Mouse (Mus musculus): ENCODE results near the gene Ptprcap. TPM values are rescaled to one million over a fixed set of nuclear protein-coding genes. Genes with fewer than 3 reads are reported as not detected.
A peak's percentile ranks its signal among the peaks of the same experiment; 100 is the strongest.
"Not testable (repeated sequence)": the region's sequence is repeated elsewhere in the genome, so short reads cannot be mapped to it uniquely, and the experiment has no call there.

Gene Ptprcap
- total and polyA plus RNA-seq, 2 experiments = 1.7 to 8.2 TPM

DNA sequence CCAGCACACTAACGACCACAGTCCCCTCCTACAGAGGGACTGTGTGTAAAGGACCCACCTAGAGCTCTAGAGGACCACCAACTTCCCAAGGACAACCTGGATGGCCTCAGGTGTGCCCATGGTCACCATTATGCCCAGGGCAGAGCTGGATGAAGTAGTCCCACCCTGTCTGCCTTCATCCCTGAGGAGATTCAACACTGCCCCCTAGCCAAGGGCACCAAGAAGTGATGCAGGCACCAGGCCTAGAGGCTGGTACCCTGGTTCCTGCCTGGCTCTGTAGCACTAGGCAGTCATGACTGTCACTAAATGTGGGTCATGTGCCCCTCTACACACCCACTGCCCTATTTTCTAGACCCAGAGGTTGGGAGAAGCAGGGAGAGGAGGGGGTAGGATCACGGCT, 21.6 kb upstream of the Ptprcap start:
- no peaks in the 10 kb centered on the region; the same call in 1 of the 2 replicates for H3K36me3 ChIP-seq (ENCODE audit: control insufficient read depth, insufficient read depth, low read length)
- TF ChIP-seq CTCF (IDR thresholded peaks at IDR 0.05; ENCODE audit: low read depth, low read length) (no peak), POLR2A (IDR thresholded peaks at IDR 0.05; ENCODE audit: extremely low read depth, insufficient read depth, low read length) (no peak)
- no peak overlapping the region for H3K9ac ChIP-seq (ENCODE audit: low read depth, low read length)
- DNase-seq (ENCODE audit: extremely low read depth, low read depth, low spot score) = no peak
- H3K79me2 ChIP-seq (ENCODE audit: control insufficient read depth, insufficient read depth, low read length) = no peaks in the 10 kb centered on the region
- WGBS = 95% methylated on average over 2 of the region's 2 CpGs
- H3K27me3 ChIP-seq (ENCODE audit: control insufficient read depth, insufficient read depth, low read length) = no peaks in the 10 kb centered on the region
- H3K4me1 ChIP-seq (ENCODE audit: control insufficient read depth, insufficient read depth, low read length) = peaks cover 10% of the 10 kb centered on the region
- H3K27ac ChIP-seq (replicated peaks; ENCODE audit: insufficient read depth, low read depth, low read length) = no peak overlapping the region
- no peak overlapping the region for H3K4me3 ChIP-seq (ENCODE audit: insufficient read depth, low read depth, low read length)

DNA sequence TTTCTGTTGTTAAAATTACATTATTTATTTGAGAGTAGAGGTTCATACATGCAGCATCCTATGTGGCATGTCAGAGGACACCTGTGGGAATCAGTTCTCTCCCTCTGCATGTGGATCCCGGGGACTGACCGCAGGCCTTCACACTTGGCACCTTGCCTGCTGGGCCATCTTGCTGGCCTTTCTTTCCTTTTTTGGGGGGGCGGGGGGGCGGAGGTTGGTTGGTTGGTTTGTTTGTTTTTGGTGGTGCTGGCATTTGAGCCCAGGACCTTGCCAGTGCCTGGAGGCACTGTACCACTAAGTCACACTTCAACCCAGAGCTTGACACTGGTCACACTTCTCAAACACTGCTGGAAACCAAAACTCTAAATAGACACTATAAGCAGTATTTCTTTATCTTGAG, 19.1 kb upstream of the Ptprcap start:
- peak; percentile 60 for DNase-seq (ENCODE audit: extremely low read depth, low read depth, low spot score)
- WGBS = 28% methylated on average over 4 of the region's 4 CpGs
- H3K79me2 ChIP-seq (ENCODE audit: control insufficient read depth, insufficient read depth, low read length) = no peaks in the 10 kb centered on the region
- TF ChIP-seq POLR2A (IDR thresholded peaks at IDR 0.05; ENCODE audit: extremely low read depth, insufficient read depth, low read length) (no peak), CTCF (IDR thresholded peaks at IDR 0.05; ENCODE audit: low read depth, low read length) (no peak)
- H3K27ac ChIP-seq (replicated peaks; ENCODE audit: insufficient read depth, low read depth, low read length) = peak overlapping the region; percentile 79
- H3K36me3 ChIP-seq (ENCODE audit: control insufficient read depth, insufficient read depth, low read length) = no peaks in the 10 kb centered on the region; the same call in 1 of the 2 replicates
- H3K4me1 ChIP-seq (ENCODE audit: control insufficient read depth, insufficient read depth, low read length) = peaks cover 9% of the 10 kb centered on the region
- H3K27me3 ChIP-seq (ENCODE audit: control insufficient read depth, insufficient read depth, low read length) = no peaks in the 10 kb centered on the region
- no peak overlapping the region for H3K9ac ChIP-seq (ENCODE audit: low read depth, low read length)
- no peak overlapping the region for H3K4me3 ChIP-seq (ENCODE audit: insufficient read depth, low read depth, low read length)

DNA sequence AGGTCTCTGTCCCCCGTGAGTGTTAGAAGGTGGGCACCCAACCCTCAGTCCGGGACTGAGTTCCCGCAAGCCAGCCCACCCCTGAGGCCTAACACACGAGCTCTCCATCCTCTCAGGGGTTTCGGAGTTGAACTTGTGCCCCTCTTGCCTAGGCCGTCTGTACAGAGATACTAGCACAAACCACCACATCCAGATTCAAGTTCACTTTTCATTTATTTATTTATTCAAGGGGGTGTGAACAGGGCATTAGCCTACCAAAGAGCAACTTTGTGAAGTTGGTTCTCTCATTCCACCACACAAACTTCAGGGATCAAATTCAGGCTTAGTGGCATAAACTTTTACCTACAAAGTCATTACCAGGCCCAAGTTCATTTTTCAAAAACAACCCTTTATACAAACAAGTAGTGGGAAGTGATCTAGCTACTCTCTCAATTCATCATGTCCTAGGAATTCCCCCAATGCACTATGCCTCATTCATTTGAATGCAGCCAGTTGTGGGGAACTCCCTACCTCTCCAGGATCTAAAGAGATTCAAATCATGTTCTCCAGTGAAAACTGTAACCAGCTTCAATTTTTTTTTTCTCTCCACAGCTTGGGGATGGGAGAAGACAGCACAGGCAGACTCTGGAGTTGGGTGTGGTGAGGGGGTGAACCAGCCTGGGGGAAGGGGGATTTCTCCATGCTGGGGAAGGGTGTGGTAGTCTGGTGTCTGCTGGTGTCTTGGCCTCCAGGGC, 18.0 kb upstream of the Ptprcap start:
- H3K27ac ChIP-seq (replicated peaks; ENCODE audit: insufficient read depth, low read depth, low read length) = peak overlapping the region; percentile 79
- not testable (repeated sequence) for H3K36me3 ChIP-seq (ENCODE audit: control insufficient read depth, insufficient read depth, low read length); H3K4me3 ChIP-seq (ENCODE audit: insufficient read depth, low read depth, low read length); H3K27me3 ChIP-seq (ENCODE audit: control insufficient read depth, insufficient read depth, low read length); H3K9ac ChIP-seq (ENCODE audit: low read depth, low read length); H3K79me2 ChIP-seq (ENCODE audit: control insufficient read depth, insufficient read depth, low read length); H3K4me1 ChIP-seq (ENCODE audit: control insufficient read depth, insufficient read depth, low read length)
- peak; percentile 71 for DNase-seq (ENCODE audit: extremely low read depth, low read depth, low spot score)
- WGBS = 68% methylated on average over 6 of the region's 6 CpGs

DNA sequence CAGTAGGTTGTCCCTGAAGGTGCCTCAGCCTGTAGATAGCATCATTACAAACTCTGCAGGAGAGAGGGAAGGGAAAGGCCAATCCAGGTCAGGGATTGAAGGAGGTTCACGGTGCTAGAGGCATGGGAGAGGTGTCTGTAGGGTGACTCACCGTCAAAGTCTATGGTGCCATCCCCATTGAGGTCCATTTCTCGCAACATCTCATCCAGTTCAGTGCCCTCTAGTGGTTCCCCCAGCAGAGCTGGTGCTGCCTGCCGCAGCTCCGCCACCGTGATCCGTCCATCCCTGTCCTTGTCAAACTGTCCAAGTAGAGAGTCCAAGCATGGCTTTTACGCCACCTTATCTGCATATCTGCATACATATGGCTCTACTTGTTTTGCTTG, 17.4 kb upstream of the Ptprcap start:
- WGBS = 25% methylated on average over 8 of the region's 8 CpGs
- H3K36me3 ChIP-seq (ENCODE audit: control insufficient read depth, insufficient read depth, low read length); H3K79me2 ChIP-seq (ENCODE audit: control insufficient read depth, insufficient read depth, low read length); H3K9ac ChIP-seq (ENCODE audit: low read depth, low read length); H3K4me3 ChIP-seq (ENCODE audit: insufficient read depth, low read depth, low read length); H3K27me3 ChIP-seq (ENCODE audit: control insufficient read depth, insufficient read depth, low read length); DNase-seq (ENCODE audit: extremely low read depth, low read depth, low spot score); H3K4me1 ChIP-seq (ENCODE audit: control insufficient read depth, insufficient read depth, low read length): not testable (repeated sequence)
- TF ChIP-seq CTCF (IDR thresholded peaks at IDR 0.05; ENCODE audit: low read depth, low read length) = peak; percentile 37; the same call in 1 of the 2 replicates
- peak overlapping the region; percentile 47 for H3K27ac ChIP-seq (replicated peaks; ENCODE audit: insufficient read depth, low read depth, low read length)

DNA sequence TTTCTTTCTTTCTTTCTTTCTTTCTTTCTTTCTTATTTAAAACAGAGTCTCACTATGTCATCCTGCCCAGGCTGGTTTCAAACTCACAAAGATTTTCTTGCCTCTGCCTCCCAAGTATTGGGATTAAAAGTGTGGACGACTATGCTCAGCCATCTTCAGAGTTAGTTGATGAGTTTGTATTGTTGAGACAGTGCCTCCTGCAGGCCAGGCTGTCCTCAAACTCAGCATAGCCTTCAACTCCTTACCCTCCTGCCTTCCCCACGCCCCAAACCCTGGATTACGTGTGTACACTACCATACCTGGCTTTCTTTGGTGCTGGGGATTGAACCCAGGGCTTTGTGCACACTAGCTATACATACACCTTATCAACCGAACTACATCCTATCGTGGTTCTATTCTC, 16.9 kb upstream of the Ptprcap start:
- no peak overlapping the region for H3K27ac ChIP-seq (replicated peaks; ENCODE audit: insufficient read depth, low read depth, low read length)
- H3K9ac ChIP-seq (ENCODE audit: low read depth, low read length) = no peak overlapping the region
- peaks cover 9% of the 10 kb centered on the region for H3K4me1 ChIP-seq (ENCODE audit: control insufficient read depth, insufficient read depth, low read length)
- 93% methylated on average over 5 of the region's 5 CpGs for WGBS
- TF ChIP-seq CTCF (IDR thresholded peaks at IDR 0.05; ENCODE audit: low read depth, low read length) = no peak
- no peak for DNase-seq (ENCODE audit: extremely low read depth, low read depth, low spot score)
- H3K4me3 ChIP-seq (ENCODE audit: insufficient read depth, low read depth, low read length) = no peak overlapping the region
- no peaks in the 10 kb centered on the region for H3K27me3 ChIP-seq (ENCODE audit: control insufficient read depth, insufficient read depth, low read length)
- no peaks in the 10 kb centered on the region; the same call in 1 of the 2 replicates for H3K36me3 ChIP-seq (ENCODE audit: control insufficient read depth, insufficient read depth, low read length)
- no peaks in the 10 kb centered on the region for H3K79me2 ChIP-seq (ENCODE audit: control insufficient read depth, insufficient read depth, low read length)

DNA sequence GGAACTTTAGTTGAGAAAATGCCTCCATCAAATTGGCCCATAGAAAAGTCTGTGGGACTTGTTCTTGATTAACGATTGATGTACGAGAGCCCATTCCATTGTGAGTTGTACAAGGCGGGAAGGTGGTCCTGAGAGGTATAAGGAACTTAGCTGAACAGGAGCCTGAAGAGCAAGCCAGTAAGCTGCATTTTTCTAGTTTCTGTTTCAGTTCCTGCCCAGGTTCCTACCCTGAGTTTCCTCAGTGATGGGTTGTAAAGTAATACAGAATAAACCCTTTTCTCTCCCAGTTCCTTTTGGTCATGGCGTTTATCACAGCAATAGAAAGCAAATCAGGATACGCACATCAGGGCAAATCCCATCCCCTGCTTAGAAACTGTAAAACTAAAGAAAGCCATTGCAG, 15.5 kb upstream of the Ptprcap start:
- no peaks in the 10 kb centered on the region for H3K36me3 ChIP-seq (ENCODE audit: control insufficient read depth, insufficient read depth, low read length)
- H3K4me1 ChIP-seq (ENCODE audit: control insufficient read depth, insufficient read depth, low read length) = peaks cover 8% of the 10 kb centered on the region
- H3K4me3 ChIP-seq (ENCODE audit: insufficient read depth, low read depth, low read length) = no peak overlapping the region
- no peak overlapping the region for H3K9ac ChIP-seq (ENCODE audit: low read depth, low read length)
- no peaks in the 10 kb centered on the region for H3K27me3 ChIP-seq (ENCODE audit: control insufficient read depth, insufficient read depth, low read length)
- 92% methylated on average over 5 of the region's 5 CpGs for WGBS
- no peak overlapping the region for H3K27ac ChIP-seq (replicated peaks; ENCODE audit: insufficient read depth, low read depth, low read length)
- no peak for TF ChIP-seq CTCF (IDR thresholded peaks at IDR 0.05; ENCODE audit: low read depth, low read length)
- no peak for TF ChIP-seq POLR2A (IDR thresholded peaks at IDR 0.05; ENCODE audit: extremely low read depth, insufficient read depth, low read length)
- H3K79me2 ChIP-seq (ENCODE audit: control insufficient read depth, insufficient read depth, low read length) = no peaks in the 10 kb centered on the region
- no peak for DNase-seq (ENCODE audit: extremely low read depth, low read depth, low spot score)

All from liver, adult 2 months (tissue).